Mouse (Mus musculus): ENCODE measurements at regions not wholly inside any gene's neighbourhood (a gene's known extent, or its start where the extent isn't known, plus 50 kb on each side); places are given as distances from the start of the nearest gene placed in this dataset.
"Not testable (repeated sequence)": the region's sequence is repeated elsewhere in the genome, so short reads cannot be mapped to it uniquely, and the experiment has no call there.

GRCm38 (mm10) chr2:147307488-147308386 is 54.0 kb upstream of the Pax1 start:
- DNase-seq = peak; percentile 10 to 21

- no peak for DNase-seq
These were observed 55.0 kb upstream of the Pax1 start for GRCm38 (mm10) chr2:147306728-147307127.

DNA sequence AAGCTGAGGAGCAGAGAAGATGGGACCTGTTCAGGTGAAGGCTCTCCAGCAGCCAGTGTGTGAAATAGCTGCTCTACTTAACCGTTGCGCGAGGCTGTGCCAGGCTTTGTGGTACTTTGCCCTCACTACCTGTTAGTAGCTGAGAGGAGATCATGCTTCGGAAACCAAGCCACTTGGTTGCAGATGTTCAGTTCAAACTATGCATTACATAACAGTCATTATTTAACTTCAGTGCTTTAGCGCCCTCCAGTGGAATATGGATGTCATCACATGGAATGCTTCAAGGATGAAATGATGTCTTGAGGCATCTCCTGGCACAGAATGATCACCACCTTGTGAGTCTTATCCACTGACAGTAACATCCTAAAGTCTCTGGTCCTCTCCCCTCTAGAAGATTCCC is 56.5 kb upstream of the Pax1 start:
- DNase-seq = no peak

DNA sequence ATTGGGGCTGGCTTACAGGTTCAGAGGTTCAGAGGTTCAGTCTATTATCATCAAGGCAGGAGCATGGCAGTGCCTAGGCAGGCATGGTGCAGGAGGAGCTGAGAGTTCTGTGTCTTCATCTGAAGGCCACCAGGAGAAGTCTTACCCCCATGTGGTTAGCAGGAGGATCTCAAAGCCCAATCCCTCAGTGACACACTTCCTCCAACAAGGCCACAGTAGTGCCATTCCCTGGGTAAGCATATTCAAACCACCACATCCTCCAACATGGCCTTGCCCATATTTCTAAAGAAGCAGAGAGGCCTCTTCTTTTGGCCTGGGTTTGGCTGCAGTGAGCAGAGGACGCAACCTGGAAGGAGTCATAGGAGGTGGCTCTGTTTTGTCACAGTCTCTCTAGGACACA is 61.2 kb upstream of the Pax1 start:
- no peak for DNase-seq

DNA sequence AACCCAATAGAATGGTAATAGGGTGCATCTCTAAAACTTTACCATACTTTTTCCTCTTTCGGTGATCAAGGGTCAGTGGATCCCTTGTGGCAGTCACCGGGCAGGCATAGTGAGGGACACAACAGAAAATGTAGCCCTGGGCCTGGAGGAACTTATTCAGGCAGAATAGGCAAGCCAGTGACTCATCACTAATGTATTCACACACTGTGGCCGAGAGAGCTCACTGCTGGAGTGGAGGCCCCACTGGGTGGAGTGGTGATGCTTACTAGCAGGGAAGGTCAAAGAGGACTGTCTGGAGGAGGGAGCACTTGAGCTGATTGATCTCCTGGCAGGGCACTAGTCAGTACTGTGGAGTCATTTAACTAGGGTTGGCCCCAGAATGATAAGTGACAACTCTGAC is 62.4 kb upstream of the Pax1 start:
- DNase-seq = no peak

- no peak for DNase-seq
These were observed 63.2 kb upstream of the Pax1 start for GRCm38 (mm10) chr2:147298499-147298896.

- no peak for DNase-seq
These were observed 63.7 kb upstream of the Pax1 start for GRCm38 (mm10) chr2:147297876-147298498.

GRCm38 (mm10) chr2:147294926-147295325 is 66.8 kb upstream of the Pax1 start:
- not testable (repeated sequence) for DNase-seq

DNA sequence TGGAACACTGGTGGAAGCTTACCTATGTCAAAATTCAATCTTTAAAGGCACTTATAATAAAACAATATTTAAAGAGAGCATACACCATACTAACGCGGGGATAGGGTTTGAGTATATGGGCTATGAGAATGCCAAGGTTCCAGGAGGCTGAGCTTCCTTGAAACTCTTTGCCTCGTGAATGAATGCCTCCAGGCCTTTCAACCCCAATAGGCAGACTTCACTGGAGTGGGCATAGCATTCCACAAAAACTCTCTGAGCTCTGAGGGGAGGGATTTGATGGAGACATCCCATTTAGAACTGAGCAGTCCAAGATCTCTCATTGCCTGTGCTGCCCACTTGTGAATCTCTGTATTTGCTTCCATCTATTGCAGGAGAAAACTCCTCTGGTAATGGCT is 68.4 kb upstream of the Pax1 start:
- no peak for DNase-seq

- DNase-seq = no peak
These were observed 69.1 kb upstream of the Pax1 start for GRCm38 (mm10) chr2:147292387-147293293.

DNA sequence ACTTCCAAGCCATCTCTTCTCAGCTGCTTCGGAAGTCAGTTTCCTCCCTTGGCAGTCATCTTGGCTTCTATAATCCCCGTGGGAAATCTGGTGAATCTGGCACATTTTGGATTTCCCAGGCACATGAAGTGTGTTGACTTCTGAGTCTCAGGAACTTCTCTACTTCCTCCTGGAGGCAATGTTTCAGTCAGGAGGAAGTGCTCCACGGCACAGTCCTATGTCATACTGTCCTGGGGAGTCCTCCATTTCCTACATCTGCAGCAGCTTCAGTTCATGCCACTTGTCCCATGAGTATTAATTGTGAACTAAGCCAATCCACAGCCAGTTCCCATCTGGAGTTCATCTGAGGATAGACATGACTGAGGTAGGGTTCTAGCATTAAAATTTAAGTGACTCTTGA is 78.3 kb upstream of the Pax1 start:
- DNase-seq = no peak

GRCm38 (mm10) chr2:147277636-147278035 is 83.6 kb upstream of the Nkx2-2 start:
- no peak for DNase-seq

DNA sequence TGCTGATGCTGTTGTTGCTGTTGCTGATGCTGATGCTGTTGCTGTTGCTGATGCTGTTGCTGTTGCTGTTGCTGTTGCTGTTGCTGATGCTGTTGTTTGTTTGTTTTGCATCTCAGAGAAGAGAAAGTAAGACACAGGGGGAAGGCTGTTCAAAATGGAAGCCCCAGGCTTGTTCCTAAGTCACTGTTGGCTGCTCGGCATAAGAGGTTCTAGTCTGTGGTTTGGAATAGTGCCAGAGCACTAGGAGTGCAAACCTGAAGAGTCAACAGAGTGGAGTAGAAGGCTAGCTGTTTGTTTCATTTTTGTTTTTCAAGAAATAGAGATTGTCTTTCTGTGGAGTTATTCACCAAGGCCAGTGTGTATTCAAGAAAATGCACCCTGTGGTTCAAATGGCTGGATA is 75.1 kb upstream of the Nkx2-2 start:
- DNase-seq = no peak

GRCm38 (mm10) chr2:147267901-147268300 is 73.9 kb upstream of the Nkx2-2 start:
- DNase-seq = no peak

DNA sequence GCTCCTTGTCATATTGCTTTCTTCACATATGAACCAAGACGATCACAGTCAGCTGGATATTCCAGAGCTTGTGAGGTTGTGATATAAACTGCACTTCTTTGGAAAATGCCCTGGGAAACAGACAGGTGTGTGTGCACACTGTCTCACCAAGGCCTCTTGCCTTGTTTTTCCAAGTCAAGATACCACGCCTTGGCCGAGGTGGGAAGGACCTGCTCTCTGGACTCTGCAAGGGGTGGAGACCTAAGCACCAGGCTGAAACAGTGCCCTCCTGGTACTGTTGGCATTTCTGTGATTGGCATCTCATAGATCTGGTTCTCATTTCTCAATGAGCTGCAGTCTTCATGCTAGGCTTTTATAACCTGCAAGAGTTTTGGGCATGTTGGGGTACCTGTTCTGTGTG is 73.2 kb upstream of the Nkx2-2 start:
- no peak for DNase-seq

DNA sequence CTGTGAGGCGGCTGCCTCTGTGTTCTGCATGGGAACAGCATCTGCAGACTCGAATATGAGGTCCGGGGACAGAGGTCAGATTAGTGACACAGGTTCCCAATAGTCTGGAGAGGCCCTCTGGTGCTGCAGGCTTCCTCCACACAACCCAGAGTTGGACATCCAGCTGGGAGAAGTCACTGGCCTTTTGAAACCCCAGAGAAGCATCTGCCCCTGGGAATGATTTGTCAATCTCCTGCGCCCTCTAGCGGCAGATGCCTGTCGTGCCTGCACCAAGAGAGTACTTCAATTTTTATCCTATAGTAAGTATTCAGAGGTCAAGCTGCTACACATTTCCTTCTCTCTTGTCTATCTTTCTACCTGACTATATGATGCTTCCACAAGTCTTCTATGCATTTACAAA is 62.7 kb upstream of the Nkx2-2 start:
- peak; percentile 36 to 38 for DNase-seq

- no peak for DNase-seq
These were observed 60.9 kb upstream of the Nkx2-2 start for GRCm38 (mm10) chr2:147254944-147255343.

- no peak for DNase-seq
These were observed 60.1 kb upstream of the Nkx2-2 start for GRCm38 (mm10) chr2:147254137-147254536.

DNA sequence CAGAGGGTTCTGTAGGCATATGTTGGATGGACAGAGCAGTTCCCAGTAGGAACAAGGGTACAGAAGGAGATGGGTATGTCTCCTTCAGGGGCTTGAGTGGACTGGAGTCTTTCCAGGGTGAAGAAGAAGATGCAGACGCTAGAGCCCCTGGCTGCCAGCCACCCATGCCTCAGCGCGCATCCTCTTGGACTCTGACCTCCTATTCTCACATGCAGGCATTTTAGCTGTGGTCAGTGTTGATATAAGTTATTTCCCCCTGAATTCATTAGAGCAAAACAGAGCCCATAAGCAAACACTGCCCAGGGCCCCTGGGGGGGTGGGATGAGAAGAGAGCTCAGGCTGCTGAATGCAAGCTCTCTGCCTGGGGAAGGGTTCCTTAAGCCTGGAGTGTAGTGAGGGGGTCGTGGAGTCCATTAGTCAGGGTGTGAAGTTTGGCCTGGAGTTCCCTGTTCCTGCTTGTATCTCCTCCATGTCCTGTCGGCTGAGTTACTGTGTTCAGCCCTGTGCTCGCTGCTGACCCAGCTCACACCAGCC is 54.0 kb upstream of the Nkx2-2 start:
- no peak for DNase-seq

- DNase-seq = no peak
These were observed 53.2 kb upstream of the Nkx2-2 start for GRCm38 (mm10) chr2:147247238-147247637.

- DNase-seq = no peak
These were observed 50.4 kb upstream of the Nkx2-2 start for GRCm38 (mm10) chr2:147244406-147244805.
